Mouse (Mus musculus): ENCODE results near the gene Slc10a7.
A peak's percentile ranks its signal among the peaks of the same experiment; 100 is the strongest.
"Not testable (repeated sequence)": the region's sequence is repeated elsewhere in the genome, so short reads cannot be mapped to it uniquely, and the experiment has no call there.

Slc10a7 gene

GRCm38 (mm10) chr8:78509273-78510031, at the start of gene Slc10a7:
Gene Slc10a7, plus strand, starts transcription at chr8:78509346.
- peak; percentile 80 for DNase-seq (ENCODE audit: low read depth, low spot score)

- no peak for DNase-seq (ENCODE audit: low read depth, low spot score)
Measured at GRCm38 (mm10) chr8:78463941-78464340, 45.2 kb upstream of the Slc10a7 start.

GRCm38 (mm10) chr8:78467889-78468288, 41.3 kb upstream of the Slc10a7 start:
- peak; percentile 7 for DNase-seq (ENCODE audit: low read depth, low spot score)

- DNase-seq (ENCODE audit: low read depth, low spot score): peak; percentile 4
Measured at GRCm38 (mm10) chr8:78477051-78477829, 31.9 kb upstream of the Slc10a7 start.

- no peak for DNase-seq (ENCODE audit: low read depth, low spot score)
Measured at GRCm38 (mm10) chr8:78489733-78490132, 19.4 kb upstream of the Slc10a7 start.

- DNase-seq (ENCODE audit: low read depth, low spot score): no peak
Measured at GRCm38 (mm10) chr8:78493031-78493430, 16.1 kb upstream of the Slc10a7 start.

- DNase-seq (ENCODE audit: low read depth, low spot score): not testable (repeated sequence)
Measured at GRCm38 (mm10) chr8:78496273-78496672, 12.9 kb upstream of the Slc10a7 start.

GRCm38 (mm10) chr8:78502706-78503105, 6.4 kb upstream of the Slc10a7 start:
- no peak for DNase-seq (ENCODE audit: low read depth, low spot score)

- peak; percentile 32 for DNase-seq (ENCODE audit: low read depth, low spot score)
Measured at GRCm38 (mm10) chr8:78507979-78508718, 997 bp upstream of the Slc10a7 start.

GRCm38 (mm10) chr8:78508719-78509272, 350 bp upstream of the Slc10a7 start, which contains the start of gene Rbmxl1:
Gene Rbmxl1, minus strand, starts transcription at chr8:78508898.
- DNase-seq (ENCODE audit: low read depth, low spot score): peak; percentile 86

- DNase-seq (ENCODE audit: low read depth, low spot score): no peak
Measured at GRCm38 (mm10) chr8:78510094-78510493, 948 bp downstream of the Slc10a7 start.

- no peak for DNase-seq (ENCODE audit: low read depth, low spot score)
Measured at GRCm38 (mm10) chr8:78510926-78511325, 1.8 kb downstream of the Slc10a7 start.

- no peak for DNase-seq (ENCODE audit: low read depth, low spot score)
Measured at GRCm38 (mm10) chr8:78513106-78513505, 4.0 kb downstream of the Slc10a7 start.

GRCm38 (mm10) chr8:78514706-78515105, 5.6 kb downstream of the Slc10a7 start:
- no peak for DNase-seq (ENCODE audit: low read depth, low spot score)

- DNase-seq (ENCODE audit: low read depth, low spot score): no peak
Measured at GRCm38 (mm10) chr8:78515132-78515531, 6.0 kb downstream of the Slc10a7 start.

GRCm38 (mm10) chr8:78533981-78534380, 24.8 kb downstream of the Slc10a7 start:
- no peak for DNase-seq (ENCODE audit: low read depth, low spot score)

- DNase-seq (ENCODE audit: low read depth, low spot score): no peak
Measured at GRCm38 (mm10) chr8:78536716-78537115, 27.6 kb downstream of the Slc10a7 start.

GRCm38 (mm10) chr8:78537795-78538194, 28.6 kb downstream of the Slc10a7 start:
- no peak for DNase-seq (ENCODE audit: low read depth, low spot score)

- not testable (repeated sequence) for DNase-seq (ENCODE audit: low read depth, low spot score)
Measured at GRCm38 (mm10) chr8:78542670-78543069, 33.5 kb downstream of the Slc10a7 start.

- DNase-seq (ENCODE audit: low read depth, low spot score): no peak
Measured at GRCm38 (mm10) chr8:78543621-78544020, 34.5 kb downstream of the Slc10a7 start.

GRCm38 (mm10) chr8:78544545-78544944, 35.4 kb downstream of the Slc10a7 start:
- no peak for DNase-seq (ENCODE audit: low read depth, low spot score)
